Mouse (Mus musculus) heart, postnatal 4 days (tissue): ENCODE data around the gene 2310011J03Rik. TPM values are rescaled to one million over a fixed set of nuclear protein-coding genes. Genes with fewer than 3 reads are reported as not detected.
"Not testable (repeated sequence)": the region's sequence is repeated elsewhere in the genome, so short reads cannot be mapped to it uniquely, and the experiment has no call there.

Experiments used
- DNase-seq: peaks from one replicate; pipeline ENCODE4 v3.0.0; 2021
- total RNA-seq, 2 experiments: library from RNA; stranded (reverse); gene quantifications; 2 replicates each; pipeline ENCODE4 v1.2.3; 2021

2310011J03Rik gene
- 10 to 100 TPM; 16.9 TPM for total RNA-seq

DNA sequence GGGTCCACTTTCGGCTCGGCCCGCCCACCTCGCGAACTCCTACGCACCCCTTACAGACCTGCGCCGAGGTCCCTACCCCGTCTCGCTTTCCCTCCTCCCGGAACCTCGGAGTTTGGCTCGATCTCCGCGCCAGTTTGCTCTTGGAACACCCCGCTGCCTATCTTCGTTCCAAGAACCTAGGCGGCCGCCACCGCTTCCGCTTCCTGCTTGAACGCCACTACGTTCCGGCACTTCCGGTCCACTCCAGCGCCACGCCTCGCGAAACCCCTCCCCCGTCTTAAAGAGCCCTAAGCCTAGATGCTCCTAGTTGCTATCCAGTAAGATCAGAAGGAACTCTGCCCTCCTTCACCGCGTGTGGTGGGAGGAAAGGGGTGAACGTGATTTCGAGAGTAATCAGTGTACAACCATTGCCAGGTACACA lies at the start of gene 2310011J03Rik:
2310011J03Rik (minus strand) TSS at position 198 of the 421 bp plus-strand sequence.
- peak; percentile 93 for DNase-seq

DNA sequence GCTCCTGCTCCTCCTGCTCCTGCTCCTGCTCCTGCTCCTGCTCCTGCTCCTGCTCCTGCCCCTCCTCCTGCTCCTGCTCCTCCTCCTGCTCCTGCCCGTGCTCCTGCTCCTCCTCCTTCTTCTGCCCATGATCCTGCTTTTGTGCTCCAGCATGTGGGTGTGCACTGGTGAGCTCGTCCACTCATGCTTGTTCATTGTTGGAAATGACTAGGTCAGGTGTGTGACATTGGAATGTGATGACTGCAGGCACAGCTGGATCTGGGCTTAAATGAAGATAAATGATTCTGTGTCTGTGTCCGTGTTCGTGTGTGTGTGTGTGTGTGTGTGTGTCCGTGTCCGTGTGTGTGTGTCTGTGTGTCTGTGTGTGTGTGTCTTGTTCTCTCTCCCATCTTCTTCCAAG lies 48.1 kb upstream of the 2310011J03Rik start:
- no peak for DNase-seq

DNA sequence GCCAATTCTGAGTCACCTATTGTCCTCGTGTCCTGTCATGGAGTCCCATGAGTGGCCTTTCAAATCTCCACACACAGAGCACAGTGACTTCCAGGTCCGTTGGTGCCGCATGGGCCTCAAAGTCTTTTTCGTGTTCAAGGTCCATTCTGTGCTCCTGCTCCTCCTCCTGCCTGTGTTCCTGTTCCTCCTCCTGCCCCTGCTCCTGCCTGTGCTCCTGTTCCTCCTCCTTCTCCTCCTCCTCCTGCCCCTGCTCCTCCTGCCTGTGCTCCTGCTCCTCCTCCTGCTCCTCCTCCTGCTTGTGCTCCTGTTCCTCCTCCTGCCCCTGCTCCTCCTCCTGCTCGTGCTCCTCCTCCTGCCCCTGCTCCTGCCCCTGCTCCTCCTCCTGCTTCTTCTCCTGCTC lies 47.6 kb upstream of the 2310011J03Rik start:
- DNase-seq: no peak

DNA sequence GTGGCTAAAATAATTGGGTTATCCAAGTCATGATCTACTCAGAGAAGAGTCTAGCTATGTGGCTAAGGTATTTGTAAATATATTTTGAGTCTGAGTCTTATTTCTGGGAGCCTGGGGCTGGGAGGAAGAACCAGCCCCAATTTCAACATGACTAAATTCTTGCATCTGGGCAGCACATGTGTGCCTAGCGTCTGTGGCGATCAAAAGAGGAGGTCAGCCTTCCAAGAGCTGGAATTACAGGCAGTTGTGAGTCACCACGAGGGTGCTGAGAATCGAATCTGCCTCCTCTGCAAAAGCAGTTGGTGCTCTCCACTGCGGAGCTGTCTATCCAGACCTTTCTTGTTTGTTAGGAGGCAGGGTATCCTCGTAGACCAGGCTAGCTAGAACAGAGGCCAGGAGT lies 45.4 kb upstream of the 2310011J03Rik start:
- no peak for DNase-seq

DNA sequence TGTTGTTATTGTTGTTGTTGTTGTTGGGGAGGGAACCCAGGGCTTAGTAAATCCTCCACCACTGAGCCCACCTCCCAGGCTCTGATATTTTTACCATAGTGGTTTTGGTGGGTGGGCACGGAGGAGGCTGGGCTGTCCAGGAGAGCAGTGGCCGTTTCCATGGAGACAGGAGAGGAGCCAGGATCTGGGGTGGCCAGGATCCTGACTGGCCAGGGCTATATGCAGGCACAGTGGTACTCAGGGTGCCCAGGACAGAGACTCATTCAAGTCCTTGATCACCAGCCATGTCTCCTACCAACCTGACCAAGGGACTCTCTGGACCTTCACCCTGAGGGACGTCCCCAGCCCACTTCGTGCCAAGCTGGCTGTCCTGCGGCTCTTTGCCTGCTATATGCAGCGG lies 43.4 kb upstream of the 2310011J03Rik start:
- no peak for DNase-seq

DNA sequence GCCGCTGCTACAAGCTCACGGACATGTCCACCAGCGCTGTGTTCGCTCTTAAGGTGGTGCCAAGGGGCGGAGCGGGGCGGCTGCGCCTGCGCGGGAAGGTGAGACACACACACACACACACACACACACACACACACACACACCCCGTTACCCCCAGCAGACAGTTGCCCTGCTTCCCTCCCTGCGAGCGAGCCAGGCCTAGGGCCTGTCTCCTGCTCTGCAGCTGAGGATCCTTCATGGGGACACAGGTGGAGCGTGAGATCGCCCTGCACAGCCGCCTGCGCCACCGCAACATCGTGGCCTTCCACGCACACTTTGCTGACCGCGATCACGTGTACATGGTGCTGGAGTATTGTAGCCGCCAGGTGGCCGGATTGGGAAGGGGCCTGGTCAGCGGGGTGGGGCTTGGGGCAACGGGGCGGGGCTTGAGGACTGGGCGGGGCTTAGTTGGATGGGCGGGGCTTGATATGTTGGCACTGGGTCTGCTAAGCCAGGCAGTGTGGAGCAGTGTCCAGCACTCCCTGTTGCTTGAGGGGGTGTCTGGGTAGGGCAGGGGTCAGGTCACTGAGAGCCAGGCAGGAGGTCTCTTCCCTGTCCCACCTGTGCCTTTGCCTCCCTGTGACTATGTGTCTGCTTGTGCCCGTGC lies 37.8 kb upstream of the 2310011J03Rik start:
- DNase-seq: peak; percentile 39

DNA sequence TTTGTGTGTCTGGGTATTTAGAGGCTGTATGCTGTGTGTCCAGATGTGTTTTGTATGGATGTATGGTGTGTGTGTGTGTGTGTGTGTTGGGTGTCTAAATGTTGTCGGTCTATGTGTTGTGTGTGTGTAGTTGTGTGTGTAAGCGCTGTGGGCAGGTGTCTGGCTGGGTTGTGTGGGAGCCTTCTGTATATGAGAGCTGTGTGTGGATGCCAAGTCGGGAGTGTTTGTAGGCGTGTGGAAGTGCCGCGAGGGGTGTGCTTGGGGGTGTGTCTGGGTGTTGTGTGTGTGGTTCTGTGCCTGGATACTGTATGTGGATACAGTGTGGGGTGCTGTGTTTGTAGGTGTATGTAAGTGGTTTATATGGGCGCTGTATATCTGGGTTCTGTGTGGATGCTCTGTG lies 37.0 kb upstream of the 2310011J03Rik start:
- no peak for DNase-seq

DNA sequence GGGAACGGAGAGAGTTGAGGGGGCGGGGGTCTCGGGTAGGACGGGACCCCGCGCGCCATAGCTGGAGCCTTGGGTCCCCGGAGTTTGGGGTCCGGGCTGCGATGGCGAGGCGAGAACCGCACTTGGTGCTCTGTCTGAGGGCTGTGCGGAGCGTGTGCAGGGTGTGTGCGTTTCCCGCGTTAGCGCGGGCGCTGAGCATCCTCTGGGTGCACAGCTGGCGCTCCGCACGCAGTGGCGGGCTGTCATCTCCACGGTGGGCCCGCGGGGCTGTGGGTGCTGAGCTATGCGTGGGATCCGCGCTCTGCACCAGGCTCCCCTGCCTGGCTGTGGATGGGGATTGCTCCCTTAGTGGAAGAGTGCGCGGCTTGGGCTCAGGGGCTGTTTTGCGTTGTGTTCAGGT lies 36.4 kb upstream of the 2310011J03Rik start:
- DNase-seq: no peak

DNA sequence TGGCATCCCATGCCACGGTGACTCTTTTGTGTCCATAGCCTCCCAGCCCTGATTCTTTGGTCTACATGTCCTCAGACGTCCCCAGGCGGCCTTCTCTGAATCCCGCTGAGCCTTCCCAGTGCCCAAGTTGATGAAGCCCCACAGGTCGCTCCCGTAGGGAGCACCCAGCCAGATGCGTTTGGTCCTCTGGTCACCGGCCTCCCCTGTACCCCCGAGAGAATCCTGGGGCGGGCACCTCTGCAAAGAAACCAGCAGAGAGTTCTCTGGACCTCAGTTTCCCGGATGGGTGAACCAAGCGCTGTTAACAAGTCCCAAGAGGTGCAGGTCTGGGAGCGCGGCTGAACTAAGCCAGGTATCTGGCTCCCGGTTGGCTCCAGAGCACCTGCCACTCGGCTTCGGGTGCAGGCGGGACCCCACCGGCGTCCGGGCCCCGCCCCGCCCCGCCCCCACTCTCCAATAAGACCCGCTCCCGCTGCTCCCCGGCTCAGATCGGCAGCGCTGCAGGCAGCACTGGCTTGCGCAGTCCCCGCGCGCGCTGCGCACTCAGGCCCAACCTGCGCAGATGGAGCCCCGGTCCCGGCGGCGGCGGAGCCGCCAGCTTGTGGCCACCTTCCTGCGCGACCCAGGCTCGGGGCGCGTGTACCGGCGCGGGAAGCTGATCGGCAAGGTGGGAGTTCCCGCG lies 35.8 kb upstream of the 2310011J03Rik start, which contains the start of gene Plk5:
Plk5 (plus strand) TSS at position 459 of the 682 bp plus-strand sequence.
- no peak for DNase-seq

DNA sequence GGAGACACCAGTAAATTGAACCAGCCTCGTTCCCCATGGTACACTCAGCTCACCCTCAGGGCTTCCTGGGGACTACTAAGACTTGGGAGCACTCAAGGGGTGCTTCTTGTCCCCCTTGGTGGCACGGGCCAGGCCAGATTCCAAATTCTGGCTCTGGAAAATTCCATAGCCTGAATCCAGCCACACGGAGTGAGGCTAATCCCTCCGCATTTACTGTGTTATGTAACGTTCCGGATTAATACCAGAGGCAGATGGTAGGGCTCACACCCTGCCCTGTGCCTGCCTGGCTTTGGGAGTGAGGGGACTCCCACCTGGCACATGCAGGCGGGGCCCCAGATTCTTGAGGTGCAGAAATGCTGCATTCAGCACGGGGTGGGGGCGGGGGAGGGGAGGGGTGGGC lies 35.1 kb upstream of the 2310011J03Rik start:
- no peak for DNase-seq

DNA sequence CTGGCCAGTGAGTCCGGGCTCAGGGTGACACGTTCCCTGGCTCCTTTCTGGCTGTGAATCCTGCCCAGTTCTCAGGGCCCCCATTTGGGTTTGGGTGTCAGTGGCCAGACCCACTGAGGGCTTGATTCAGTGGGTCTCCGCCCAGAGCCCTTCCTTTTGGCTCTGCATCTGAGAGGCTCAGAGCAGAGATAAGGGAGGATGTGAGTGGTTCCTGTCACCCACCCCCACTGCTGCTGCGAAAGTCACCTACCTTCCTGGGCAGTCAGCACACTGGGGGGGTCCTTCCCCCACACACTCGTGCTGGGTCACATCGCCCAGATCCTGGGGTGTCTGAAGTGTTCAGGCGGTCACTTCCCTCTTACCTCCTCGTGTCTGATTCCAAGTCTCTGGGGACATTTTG lies 32.4 kb upstream of the 2310011J03Rik start:
- no peak for DNase-seq

DNA sequence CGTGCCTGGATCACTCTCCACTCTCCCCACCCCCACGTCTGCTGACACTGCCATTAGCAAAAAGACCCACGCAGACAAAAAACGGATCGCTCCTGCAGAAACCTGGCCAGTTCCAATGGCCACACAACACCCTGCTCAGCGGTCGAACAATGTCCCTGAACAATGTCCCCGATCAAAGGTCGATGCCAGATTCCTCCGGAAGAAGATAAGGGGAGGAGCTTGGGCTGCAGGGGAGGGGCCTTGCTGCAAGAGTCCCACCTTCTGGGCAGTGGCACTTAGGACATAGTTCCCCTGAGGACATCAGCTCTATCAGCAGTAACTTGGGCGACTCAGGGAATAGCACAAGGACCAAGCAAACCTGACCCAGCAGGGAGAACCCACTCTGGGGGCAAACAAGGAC lies 31.6 kb upstream of the 2310011J03Rik start:
- no peak for DNase-seq

DNA sequence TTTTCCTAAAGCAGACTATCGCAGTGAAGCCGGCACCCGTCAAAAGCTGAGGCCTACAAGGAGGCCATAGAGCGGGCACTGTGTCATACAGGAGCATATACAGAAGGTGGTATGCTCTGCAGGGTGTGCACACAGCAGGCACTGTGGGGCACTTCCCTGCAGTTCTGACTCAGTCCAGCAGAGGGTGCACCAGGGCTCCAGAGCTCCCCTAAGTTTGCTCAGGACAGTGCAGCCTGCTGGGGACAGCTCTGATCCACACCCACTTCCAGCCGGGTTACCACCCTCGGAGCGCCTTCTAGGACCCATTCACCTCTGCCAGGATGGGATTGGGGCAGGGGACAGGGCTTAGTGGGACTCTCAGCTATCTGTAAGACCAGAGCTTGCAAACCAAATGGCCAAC lies 30.0 kb upstream of the 2310011J03Rik start:
- peak; percentile 95 for DNase-seq

DNA sequence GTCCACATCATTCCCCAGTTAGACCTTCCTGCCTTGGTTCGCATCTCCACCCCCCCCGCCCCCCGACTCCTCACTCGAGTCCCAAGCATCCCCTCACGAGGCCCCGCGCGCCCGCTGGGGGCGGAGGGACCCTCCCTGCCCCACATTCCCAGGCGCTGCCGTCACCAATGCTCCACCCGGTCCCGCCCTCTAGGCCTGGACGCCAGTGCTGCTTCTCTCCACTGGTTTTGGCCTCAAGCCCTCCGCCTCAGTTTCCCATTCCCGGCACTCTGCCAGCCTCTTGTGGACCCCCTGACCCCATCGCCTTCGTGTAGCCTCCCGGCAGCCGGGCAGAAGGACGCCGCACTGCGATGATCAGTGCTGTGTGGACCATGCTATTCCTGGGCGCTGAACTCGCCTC lies 28.6 kb upstream of the 2310011J03Rik start:
- peak; percentile 63 for DNase-seq

DNA sequence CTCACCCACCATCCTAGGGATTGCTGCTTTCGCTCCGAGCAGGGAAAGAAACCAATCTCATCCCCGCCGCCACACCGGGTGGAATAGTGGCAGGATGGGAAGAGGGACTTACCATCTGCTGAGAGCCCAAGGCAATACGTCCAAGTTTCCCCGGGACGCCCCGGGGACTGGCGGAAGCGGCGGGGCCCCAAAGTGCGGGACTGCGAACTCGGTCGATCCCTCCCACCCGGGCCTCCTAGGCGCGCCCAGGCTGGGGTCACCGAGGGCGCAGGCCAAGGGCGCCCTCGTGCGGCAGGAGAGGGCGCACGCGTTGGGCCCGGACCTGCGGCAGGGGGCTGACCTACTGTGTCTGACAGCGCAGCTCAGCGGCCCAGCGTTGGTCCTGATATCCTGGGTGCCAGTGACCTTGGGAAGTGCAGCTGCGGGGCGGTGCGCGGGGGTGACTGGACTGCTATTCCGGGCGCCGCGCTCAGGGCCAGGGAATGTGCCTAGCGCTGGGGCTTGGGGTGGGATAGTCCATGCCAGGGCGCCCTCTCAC lies 28.0 kb upstream of the 2310011J03Rik start, which contains the start of gene Adamtsl5:
Adamtsl5 (minus strand) TSS at position 169 of the 538 bp plus-strand sequence.
- peak; percentile 83 for DNase-seq

DNA sequence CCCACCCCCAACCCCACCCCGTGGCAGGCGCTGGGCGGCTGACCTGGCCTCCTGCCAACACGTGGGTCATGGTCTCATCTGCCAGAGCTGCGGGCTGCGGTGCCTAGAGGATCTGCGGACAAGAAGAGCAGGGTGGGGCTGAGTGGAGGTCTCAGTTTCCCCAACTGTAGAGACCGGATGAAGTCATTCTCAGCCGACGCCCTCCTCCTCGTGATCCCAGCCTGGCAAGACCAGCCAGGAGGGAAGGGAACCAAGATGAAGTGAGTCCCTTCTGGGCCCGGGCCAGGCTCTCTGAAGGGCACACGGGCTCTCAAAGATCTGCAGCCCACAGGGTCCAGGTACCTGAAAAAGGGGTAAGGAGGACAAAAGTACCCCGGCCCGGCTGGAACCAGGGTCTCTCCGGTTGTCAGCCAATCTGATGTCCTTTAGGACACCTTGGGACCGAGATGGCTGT lies 27.2 kb upstream of the 2310011J03Rik start:
- peak; percentile 45 for DNase-seq

DNA sequence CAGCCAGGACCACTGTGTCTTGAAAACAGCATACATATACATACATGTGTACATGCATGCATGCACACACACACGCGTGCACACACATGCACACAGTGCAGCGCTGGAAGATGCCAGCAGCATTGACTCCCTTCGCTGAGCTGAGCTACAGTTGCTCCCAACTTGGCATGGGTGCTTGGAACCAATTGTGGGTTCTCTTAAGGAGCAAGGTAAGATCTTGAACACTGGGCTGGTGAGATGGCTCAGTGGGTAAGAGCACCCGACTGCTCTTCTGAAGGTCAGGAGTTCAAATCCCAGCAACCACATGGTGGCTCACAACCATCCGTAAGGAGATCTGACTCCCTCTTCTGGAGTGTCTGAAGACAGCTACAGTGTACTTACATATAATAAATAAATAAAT lies 25.6 kb upstream of the 2310011J03Rik start:
- not testable (repeated sequence) for DNase-seq

DNA sequence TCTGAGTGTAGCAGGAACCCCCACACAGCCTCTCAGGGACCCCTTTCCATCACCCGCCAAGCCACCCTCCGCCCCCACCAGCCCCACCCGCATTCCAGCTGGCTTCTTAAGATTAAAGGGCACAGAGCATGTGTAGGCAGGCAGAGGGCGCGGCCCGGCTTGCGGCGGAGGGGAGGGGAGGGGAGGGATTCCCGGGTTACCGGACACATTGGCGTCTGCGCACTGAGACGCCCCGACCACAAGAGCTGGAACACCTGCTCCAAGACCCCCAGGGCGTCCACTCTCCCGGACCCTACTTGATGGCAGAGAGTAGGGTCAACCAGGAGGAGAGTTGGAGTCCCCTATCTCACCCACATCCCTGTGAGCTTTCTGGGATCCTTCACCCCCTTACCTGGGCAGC lies 24.8 kb upstream of the 2310011J03Rik start:
- DNase-seq: no peak

DNA sequence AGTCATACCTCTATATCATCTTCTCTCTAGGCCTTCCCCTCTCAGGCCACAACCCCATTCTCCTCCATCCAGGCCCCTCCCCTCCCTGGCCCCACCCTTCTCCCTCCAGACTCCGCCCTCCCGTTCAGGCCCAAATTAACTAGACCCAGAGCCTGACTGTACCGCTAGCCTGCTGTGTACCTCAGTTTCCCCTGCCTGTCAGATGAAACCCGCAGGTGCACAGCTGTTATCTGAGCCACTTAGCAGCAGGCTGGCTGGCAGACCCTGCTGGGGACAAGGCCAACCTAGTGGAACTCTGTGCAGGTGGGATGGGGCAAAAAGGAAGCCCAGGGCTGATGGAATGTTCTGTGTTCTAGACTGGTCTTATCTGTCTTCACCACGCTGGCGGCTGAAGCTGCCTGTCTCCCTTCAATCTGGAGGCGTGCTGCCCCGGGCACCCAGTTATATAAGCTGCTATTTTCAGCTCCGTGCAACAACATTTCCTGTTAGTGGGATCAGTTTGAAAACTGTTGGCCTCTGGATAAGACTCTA lies 23.9 kb upstream of the 2310011J03Rik start:
- no peak for DNase-seq

DNA sequence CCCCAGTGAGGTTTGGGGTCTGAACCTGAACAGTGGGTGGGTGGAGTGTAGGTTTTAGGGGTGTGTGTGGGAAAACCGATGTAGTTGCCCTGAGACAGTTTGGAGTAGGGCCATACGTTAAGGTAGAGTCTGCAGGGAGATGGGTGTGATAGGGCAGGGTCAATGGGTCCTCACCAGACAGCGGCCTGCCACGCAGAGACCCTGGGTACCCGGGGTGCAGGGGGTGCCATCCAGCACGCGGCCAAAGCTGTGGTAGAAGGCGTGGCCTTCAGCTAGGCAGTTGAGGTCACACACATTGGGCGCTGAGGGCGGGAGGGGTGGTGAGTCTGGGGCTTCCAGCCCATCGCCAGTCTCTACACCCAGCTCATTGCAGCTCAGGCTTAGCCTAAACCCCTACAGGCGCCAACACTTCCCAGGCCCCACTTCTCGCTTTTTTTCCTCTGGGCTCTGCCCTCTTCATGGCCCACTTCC lies 23.1 kb upstream of the 2310011J03Rik start:
- DNase-seq: no peak

DNA sequence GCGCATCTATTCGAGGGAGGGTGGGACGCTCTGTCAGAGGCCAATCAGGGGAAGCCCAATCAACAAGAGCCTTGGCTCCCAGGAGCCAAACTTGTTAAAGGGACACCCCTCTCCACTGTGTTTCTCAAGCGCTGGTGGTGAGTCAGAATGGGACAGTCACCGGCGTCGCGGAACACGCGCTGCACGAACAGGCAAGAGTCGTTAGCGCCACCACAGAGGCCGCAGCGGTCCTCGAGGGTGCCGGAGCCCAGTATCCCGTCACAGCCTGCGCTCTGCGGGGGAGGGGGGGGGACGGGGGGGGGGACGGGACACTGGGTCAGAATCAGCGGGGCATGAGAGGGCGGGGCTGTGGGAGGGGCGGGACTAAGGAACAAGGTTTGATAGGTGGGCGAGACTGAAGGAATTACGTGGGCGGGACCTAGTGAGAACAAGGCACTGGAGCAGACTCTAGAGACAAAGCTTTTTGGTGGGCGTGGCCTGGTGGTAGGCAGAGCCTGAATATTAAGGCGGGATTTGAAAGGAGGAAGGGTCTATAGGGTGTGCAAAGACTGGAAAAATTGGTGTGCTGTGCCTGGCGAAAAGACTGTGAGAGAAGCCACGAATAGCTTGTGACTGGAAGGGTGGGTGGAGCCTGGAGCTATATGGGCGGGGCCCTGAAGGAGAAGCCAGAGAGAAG lies 22.6 kb upstream of the 2310011J03Rik start:
- peak; percentile 59 for DNase-seq

DNA sequence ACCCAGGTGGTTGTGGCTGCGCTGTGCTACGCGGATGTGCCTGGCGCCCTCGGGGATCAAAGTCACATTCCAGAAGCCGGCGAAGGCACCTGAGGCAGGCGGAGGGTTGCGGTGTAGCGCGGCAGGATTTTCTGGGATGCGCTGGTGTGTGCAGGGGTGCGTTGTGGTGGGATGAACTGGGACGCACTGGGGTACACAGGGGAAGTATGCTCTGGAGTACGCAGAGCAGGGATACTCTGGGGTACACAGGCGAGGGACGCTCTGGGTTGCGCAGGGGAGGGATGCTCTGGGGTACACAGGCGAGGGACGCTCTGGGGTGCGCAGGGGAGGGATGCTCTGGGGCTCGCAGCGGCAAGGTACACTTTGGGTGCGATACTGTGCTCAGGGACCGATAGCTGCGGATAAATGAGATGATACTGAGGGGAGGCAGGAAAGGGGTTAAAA lies 22.0 kb upstream of the 2310011J03Rik start:
- no peak for DNase-seq
